Mouse (Mus musculus) left cerebral cortex, adult 8-10 months (tissue): ENCODE measurements around the gene Nhlrc1. TPM values are rescaled to one million over a fixed set of nuclear protein-coding genes. Genes with fewer than 3 reads are reported as not detected.

Experiments
- DNase-seq, 2 experiments: peaks; one replicate each; pipeline ENCODE4 v3.0.0; 2022; ENCODE audit warnings: low spot score in 2 of 2
- total RNA-seq, 4 experiments: library from RNA; stranded (reverse); gene quantifications; 2 replicates each; pipeline ENCODE4 v1.2.4; 2022

The Nhlrc1 gene
- total RNA-seq, 4 experiments from 2014 or later, result 15.9 to 17.9 (median 17.3) TPM

DNA sequence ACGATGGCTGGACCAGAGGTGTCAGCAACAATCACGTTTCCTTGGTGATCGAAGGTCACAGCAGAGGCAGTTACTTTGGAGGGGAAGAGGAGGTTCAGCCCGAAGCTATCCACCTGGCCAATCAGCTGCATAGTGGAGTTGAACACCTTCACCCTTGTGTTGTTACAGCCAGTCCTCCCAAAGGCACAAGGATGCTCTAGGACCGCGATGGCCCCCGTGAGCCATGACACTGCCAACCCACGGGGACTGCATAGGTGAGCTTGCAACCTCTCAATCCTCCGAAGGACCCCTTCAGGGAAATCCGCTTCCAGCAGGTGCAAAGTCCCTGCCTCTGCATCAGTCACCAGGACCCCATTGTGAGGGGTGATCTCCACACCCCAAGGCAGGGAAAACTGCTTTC, 910 bp downstream of the Nhlrc1 start:
- no peak for DNase-seq

DNA sequence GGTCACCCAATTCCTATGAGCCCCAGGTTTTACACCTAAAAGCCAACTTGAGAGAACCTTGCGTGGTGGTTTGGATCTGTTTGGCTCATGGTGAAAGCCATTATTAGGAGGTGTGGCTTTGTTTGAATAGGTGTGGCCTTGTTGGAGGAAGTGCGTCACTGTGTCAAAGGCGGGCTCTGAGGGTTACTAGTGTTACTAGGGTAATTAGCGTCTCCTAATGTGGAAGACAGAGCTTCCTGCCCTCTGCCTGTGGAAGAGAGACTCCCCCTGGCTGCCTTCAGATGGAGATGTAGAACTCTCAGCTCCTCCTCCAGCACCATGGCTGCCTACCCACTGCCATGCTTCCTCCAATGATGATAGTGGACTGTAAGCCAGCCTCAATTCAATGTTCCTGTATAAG, 13.1 kb downstream of the Nhlrc1 start:
- DNase-seq, result no peak

DNA sequence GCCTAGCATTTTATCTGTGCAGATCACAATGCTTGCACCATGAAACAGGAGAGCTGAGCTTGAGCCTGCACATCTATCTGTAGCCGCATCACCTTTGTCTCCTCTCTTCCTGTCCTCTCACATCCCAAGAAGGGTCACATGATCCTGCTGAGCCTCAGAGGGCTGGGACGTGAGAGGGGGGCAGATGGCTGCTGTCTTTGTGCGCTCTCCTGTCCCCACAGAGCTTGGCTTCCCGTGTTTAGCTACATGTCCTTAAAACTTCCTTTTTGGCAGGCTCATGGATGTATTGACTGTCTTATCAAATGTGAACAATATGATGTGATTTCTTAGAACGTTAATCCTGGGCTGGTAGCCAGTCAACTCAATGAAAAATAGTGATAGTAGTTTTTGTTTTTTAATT, 15.2 kb downstream of the Nhlrc1 start:
- no peak for DNase-seq

DNA sequence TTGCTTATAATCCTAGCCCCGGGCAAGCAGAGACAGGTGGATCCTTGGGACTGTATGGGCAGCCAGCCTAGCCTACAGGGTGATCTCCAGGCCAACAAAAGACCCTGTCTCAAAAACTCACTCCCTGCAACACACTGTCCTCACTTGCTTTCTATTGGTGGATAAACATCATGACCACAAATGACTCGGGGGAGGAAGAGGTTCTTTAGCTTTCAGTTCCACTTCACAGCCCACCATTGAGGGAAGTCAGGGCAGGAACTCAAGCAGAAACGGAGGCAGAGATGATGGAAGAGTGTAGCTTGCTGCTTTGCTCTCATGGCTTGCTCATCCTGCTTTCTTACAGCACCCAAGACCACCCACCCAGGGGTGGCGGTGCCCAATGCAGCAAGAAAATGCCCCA, 17.3 kb downstream of the Nhlrc1 start:
- DNase-seq, result no peak

DNA sequence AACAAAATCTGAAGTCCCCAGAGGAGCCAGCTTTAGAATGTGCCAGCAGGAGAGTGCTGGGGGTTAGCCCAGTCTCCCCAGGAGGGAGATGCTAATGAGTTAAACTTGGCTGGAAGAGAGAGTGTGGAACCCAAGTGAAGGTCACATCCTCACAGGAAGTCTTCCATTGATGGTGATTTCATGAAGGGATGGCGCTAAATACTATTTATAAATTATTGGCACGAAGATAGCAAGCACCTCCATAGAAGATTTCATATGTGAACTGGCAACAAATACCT, 21.4 kb downstream of the Nhlrc1 start:
- no peak for DNase-seq

DNA sequence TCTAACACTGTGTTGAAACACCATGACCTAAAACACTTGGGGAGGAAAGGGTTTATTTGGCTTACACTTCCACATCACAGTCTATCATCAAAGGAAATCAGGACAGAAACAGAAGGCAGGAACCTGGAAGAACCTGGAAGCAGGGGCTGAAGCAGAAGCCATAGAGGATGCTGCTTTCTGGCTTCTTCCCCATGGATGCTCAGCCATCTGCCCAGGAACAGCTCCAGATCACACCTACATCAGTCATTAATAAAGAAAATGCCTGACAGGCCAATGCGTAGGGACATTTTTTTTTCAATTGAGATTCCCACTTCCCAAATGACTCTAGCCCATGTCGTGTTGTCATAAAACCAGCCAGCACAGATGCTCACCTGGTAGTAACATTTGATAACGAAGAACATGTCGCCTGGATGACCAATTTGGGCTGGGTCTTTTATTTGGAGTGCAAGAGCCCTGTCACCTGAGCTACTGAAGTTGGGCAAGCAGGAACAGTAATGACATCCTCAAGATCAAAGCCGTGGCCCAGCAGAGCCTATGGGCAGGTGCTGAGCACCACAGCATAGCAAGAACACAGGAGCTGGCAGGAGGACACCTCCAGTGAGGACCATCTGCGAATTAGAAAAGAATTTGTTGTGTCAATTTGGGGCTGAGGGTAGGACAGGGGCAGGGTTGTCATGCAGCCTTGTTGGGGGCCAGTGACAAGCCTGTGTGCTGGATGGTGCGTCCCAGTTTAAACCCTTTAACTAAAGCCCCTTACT, 22.0 kb downstream of the Nhlrc1 start:
- DNase-seq, result no peak

DNA sequence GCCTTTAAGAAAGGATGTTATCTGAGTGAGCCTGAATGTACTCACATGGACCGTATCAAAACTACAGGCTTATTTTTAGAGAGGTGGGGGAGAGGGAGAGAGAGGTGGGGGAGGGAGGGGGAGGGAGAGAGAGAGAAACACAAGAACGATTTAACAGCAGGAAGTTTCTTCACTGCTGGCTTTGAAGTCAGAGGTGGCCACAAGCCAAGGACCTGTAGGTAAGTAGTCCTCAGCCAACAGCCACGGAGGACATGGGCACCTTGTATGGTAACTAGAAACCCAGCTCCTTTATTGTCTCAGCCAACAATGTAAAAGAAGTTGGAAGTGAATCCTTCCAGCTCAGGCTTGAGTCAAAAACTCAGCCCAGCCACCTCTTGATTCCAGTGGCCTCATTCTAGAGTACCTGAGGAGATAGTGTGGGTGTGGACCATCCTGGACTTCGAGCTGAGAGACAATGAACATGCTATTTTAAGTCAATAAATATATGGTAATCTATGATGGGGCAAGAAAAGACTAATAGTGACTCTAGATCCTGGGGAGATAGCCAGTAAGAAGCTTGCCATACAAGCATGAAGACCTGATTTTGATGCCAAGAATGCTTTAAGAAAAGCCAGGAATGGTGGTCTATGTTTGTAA, 24.2 kb downstream of the Nhlrc1 start:
- no peak for DNase-seq

DNA sequence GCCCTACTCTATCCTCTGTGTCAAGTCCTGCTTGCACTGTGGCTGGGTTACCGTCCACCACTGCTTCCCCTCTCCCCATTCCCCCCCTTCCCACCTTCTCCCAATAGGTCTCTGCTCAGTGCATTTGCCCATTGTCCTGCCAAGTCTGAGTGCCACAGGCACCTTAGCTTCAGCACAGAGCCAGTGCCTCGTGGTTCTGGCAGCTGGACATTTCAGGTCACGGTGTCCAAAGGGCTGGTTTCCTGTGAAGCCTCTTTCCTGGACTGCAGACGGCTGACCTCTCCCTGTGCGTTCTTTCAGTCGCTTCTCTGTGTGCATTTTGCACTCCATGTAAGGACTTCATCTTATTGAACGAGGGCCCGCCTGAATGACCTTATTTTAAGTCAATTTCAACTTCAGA, 26.7 kb downstream of the Nhlrc1 start:
- no peak for DNase-seq

DNA sequence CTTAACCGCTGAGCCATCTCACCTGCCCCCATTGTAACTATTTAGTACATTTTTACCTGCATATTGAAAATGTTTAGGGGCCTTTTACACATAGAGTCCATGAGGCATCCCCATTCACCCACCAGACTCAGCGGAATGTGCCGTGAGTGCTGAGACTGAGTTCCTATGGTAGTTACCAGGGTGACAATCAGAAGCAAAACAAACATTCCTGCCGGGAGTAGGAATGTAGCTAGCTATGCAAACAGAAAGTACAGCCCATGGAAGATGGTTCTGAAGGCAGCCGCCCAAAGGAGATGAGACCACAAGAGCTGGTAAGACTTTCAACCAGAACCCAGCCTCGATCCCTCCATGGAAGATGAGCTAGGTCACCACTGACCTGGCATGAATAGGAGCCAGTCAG, 28.4 kb downstream of the Nhlrc1 start:
- no peak for DNase-seq

DNA sequence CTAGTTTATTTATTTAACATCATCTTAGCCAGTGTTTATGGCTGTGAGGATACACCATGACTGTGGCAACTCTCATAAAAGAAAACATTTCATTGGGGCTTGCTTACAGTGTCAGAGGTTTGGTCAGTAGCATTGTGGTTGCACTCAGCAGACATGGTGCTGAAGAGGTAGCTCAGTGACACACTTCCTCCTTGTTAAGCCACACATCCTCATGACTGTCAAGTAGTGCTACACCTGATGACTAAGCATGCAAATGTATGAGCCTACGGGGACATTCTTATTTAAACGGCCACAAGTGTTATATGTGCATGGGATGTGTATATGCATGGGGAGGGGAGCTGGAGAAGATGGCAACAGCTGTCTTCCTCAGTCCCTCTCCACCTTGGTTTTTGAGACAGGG, 30.8 kb downstream of the Nhlrc1 start:
- no peak for DNase-seq

DNA sequence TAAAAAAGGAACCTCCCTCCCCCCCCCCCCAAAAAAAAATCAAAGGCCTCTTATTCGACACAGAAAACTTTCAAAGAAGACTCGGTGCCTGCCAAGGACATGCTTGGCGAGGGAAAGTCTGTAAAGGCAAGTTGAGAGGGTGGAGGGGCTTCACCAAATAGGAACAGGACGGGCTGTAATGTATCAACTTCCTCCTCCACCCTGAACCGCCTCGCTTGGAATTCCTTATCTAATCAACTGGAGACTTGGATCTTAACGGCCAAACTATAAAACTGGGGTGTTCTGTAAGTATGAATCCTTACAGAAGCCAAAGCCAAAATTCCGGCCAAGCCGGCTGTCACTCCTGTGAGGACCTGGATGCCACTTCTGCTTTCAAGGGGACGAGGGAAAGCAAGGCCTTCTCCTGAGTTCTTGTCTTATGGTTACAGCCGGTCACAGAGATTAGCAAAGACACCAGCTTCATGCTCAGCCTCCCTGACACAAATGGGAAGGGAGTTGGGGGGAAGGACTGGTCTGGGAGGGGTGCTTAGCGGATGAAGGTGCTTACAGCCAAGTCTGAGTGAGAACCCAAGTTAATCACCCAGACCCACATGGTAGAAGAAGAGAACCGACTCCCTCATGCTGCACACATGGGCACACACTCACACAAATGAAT, 34.7 kb downstream of the Nhlrc1 start:
- no peak for DNase-seq

DNA sequence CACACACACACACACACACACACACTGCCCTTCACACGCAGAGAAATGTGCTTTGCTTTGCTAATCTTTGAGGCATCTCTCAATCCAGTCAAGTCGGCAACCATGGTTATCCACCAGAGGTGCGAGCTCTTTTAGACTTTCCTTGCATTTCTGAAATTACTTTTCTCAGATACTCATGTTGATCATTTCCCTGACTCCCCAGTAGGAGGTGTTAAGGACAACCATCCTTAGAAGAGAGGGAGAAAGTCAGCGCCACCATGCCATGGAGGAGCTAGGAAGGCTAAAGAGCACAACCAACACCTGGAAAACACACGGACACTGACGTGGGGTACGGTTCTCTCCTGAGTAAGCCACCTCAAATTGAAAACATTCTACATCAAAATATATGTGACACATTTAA, 38.1 kb downstream of the Nhlrc1 start:
- DNase-seq, result no peak

DNA sequence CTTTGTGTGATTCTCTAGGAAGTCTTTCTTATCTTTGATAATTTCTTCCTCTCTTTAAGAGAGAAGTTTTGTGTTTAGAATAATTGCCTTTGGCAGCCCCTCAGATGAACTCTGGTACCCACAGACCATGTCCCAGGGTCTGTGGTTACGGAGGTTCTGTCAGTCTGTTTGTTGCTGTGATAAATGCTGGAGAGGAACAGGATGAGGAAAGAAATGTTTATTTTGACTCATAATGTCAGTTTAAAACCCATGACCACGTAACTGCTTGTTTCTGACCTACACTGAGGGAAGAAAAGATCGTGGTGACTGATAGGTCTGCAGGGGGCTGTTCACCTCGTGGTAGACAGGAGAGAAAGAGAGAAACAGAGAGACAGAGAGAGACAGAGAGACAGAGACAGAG, 38.7 kb downstream of the Nhlrc1 start:
- no peak for DNase-seq

DNA sequence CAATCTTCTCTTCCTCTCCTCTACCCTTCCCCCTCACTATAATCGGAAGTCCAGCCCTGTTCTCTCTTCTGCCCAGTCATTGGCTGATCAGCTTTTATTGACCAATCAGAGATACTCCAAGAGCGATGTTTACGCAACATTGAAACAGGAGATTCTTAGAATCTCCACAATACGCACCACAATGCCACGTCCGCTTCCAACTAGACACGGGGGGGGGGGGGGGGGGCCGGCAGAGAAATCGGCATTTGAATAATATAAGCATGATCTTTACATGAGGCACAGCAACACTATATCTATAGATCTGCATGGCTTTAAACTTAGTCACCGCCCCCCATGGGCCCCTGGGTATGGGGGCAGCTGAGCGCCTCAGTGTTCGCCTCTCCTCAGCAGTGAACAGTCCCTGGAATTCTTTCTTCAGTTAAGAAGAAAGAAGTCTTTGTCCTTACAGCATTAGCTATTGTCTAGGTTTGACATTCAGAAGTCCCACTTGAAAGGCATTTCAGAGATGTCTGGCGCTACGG, 39.6 kb downstream of the Nhlrc1 start:
- no peak for DNase-seq

DNA sequence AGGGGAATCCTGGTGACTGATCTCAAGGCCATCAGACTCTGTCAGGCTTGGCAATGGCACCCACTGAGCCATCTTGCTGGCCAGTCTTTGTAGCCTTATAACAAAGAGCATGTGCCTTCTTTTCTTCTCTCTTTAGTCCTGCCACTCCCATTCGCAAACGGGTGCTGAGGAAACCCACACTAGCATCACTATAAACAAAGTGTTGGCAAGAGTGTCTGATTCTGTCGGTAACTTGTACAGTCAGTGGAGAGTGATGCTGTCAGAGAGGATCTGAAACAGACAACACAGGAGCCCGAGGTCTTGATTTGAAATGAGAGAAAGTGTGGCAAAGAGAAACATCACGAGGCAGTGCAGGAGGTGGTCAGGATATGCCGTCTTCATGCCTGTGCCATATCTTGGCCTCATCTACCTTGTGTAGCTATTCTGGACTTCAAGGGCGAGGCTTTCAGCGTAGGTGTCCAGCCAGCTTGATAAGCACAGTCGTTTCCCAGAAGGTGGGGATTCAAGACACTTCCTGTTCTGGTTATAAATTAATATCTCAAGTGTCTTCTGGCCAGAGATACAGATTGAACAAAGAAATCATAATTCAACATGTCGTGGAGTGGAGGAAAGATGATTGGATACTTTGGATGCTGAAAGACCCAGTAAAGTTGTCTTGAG, 44.2 kb downstream of the Nhlrc1 start:
- no peak for DNase-seq

DNA sequence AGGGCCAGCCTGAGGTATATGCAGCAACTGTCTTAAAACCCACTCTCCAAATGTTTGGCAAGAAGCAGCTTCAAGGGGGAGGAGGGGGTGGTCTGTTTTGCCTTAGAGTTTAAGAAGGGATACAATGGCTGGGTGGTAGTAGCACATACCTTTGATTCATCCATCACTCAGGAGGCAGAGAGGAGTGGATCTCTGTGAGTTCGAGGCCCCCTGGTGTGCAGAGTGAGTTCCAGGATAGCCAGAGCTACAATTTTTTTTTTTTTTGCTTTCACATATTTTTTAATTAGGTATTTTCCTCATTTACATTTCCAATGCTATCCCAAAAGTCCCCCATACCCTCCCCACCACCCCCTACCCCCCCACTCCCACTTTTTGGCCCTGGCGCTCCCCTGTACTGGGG, 46.0 kb downstream of the Nhlrc1 start:
- no peak for DNase-seq

DNA sequence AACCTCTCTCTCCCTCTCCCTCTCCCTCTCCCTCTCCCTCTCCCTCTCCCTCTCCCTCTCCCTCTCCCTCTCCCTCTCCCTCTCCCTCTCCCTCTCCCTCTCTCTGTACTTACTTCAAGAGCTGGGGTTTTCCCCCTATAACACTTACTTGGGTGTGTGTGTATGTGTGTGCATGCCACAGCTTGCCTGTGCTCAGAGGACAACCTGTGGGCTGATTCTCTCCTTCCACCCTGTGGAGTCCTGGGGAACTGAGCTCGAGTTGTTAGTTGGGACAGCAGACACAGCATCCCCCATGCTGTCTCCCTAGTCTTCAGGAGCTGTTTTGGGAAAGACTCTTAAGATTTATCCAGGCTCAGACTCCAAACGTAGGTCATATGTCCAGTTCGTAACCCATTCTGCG, 47.3 kb downstream of the Nhlrc1 start:
- DNase-seq, result no peak

Other genes starting within 250 kb of the Nhlrc1 start
- 10 to 100 TPM; 25.6 to 27.6 (median 26.7) TPM for gene Kif13a, start 85.0 kb downstream of the Nhlrc1 start, total RNA-seq
- 10 to 100 TPM in 1 of 4 experiments, 1 to 10 TPM in 3; 7.5 to 11.3 (median 8.5) TPM for gene Kdm1b, start 28.6 kb upstream of the Nhlrc1 start, total RNA-seq
- 10 to 100 TPM; 10.3 to 12.8 (median 10.5) TPM for gene Tpmt, start 29.9 kb upstream of the Nhlrc1 start, total RNA-seq
- gene Dek, start 91.4 kb upstream of the Nhlrc1 start, total RNA-seq, result 10 to 100 TPM; 53.1 to 58.2 (median 56.6) TPM
- 10 to 100 TPM; 23.9 to 28.6 (median 26.7) TPM for gene Rnf144b, start 107.8 kb upstream of the Nhlrc1 start, total RNA-seq